Mouse (Mus musculus) R1 (cell line): Measurements from ENCODE around the gene Gxylt1.
"Not testable (repeated sequence)": the region's sequence is repeated elsewhere in the genome, so short reads cannot be mapped to it uniquely, and the experiment has no call there.

Experiments
- DNase-seq: peaks from one replicate; pipeline ENCODE4 v3.0.0-alpha.2; 2018; ENCODE audit warnings: low read depth, low spot score

Gxylt1 gene

GRCm38 (mm10) chr15:93274679-93275583, at the start of gene Gxylt1:
TSS of gene Gxylt1 (minus strand) at chr15:93275179.
- DNase-seq: peak; percentile 91

- DNase-seq: no peak
Observed at GRCm38 (mm10) chr15:93318781-93319180, 43.8 kb upstream of the Gxylt1 start.

GRCm38 (mm10) chr15:93310304-93310703, 35.3 kb upstream of the Gxylt1 start:
- not testable (repeated sequence) for DNase-seq

- no peak for DNase-seq
Observed at GRCm38 (mm10) chr15:93298197-93298596, 23.2 kb upstream of the Gxylt1 start.

GRCm38 (mm10) chr15:93294483-93294882, 19.5 kb upstream of the Gxylt1 start:
- no peak for DNase-seq

GRCm38 (mm10) chr15:93288321-93288720, 13.3 kb upstream of the Gxylt1 start:
- DNase-seq: no peak

GRCm38 (mm10) chr15:93287628-93288027, 12.6 kb upstream of the Gxylt1 start:
- DNase-seq: no peak

GRCm38 (mm10) chr15:93285244-93285643, 10.3 kb upstream of the Gxylt1 start:
- DNase-seq: no peak

- no peak for DNase-seq
Observed at GRCm38 (mm10) chr15:93284326-93284725, 9.3 kb upstream of the Gxylt1 start.

GRCm38 (mm10) chr15:93283349-93283748, 8.4 kb upstream of the Gxylt1 start:
- peak; percentile 72 for DNase-seq

- DNase-seq: peak; percentile 18
Observed at GRCm38 (mm10) chr15:93276276-93276675, 1.3 kb upstream of the Gxylt1 start.

GRCm38 (mm10) chr15:93275623-93276022, 644 bp upstream of the Gxylt1 start:
- peak; percentile 64 for DNase-seq

GRCm38 (mm10) chr15:93273788-93274678, 946 bp downstream of the Gxylt1 start:
- DNase-seq: no peak

- no peak for DNase-seq
Observed at GRCm38 (mm10) chr15:93272948-93273347, 2.0 kb downstream of the Gxylt1 start.

GRCm38 (mm10) chr15:93270289-93270855, 4.6 kb downstream of the Gxylt1 start:
- DNase-seq: peak; percentile 67

GRCm38 (mm10) chr15:93269572-93269971, 5.4 kb downstream of the Gxylt1 start:
- DNase-seq: no peak

GRCm38 (mm10) chr15:93268001-93268400, 7.0 kb downstream of the Gxylt1 start:
- no peak for DNase-seq

GRCm38 (mm10) chr15:93267479-93267878, 7.5 kb downstream of the Gxylt1 start:
- DNase-seq: no peak

GRCm38 (mm10) chr15:93266361-93266760, 8.6 kb downstream of the Gxylt1 start:
- DNase-seq: no peak

- DNase-seq: peak; percentile 47
Observed at GRCm38 (mm10) chr15:93265728-93266127, 9.3 kb downstream of the Gxylt1 start.

GRCm38 (mm10) chr15:93265231-93265630, 9.7 kb downstream of the Gxylt1 start:
- no peak for DNase-seq

GRCm38 (mm10) chr15:93264221-93264620, 10.8 kb downstream of the Gxylt1 start:
- DNase-seq: no peak
